Mouse (Mus musculus) heart, postnatal 4 days (tissue): ENCODE measurements around the gene Snrnp35. TPM values are rescaled to one million over a fixed set of nuclear protein-coding genes. Genes with fewer than 3 reads are reported as not detected.
"Not testable (repeated sequence)": the region's sequence is repeated elsewhere in the genome, so short reads cannot be mapped to it uniquely, and the experiment has no call there.

Experiments used
- DNase-seq: peaks from one replicate; pipeline ENCODE4 v3.0.0; 2021
- total RNA-seq, 2 experiments: library from RNA; stranded (reverse); gene quantifications; 2 replicates each; pipeline ENCODE4 v1.2.3; 2021

Gene Snrnp35
- 10 to 100 TPM; 19.3 to 23.5 TPM for total RNA-seq

DNA sequence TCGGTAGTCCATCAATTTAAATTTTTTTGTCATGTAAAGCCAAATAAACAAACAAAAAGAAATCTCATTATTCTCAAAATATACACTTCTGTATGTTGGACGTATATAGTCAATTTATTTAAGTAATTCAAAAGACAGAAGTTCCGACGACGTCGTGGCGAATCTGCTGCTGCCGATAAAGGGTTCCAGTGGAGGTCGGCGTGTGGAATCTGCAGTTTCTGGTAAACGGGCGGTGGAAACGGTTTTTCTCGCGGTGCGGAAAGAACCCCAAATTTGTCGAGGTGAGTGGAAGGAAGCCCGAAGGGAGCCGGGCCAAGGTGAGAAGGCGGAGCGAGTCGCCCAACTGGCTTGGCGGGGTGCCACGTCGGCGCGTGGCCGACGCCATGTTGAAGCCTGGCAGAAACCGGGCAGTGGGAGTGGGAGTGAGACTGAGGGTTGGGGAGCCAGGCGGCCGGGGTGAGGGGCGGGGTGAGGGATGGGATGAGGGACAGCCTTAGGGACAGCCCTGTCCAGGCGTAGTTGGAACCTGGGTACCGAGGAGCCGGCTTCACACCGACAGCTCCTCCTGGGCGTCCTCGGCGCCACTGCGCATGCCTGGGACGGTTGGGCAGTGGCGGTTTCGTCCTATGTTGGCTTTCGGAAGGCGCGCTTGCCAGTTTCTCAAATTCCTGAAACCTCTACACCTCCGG is at the start of gene Snrnp35:
Gene Snrnp35 (plus strand): TSS at position 169 of the 689 bp plus-strand sequence.
- DNase-seq = peak; percentile 94

DNA sequence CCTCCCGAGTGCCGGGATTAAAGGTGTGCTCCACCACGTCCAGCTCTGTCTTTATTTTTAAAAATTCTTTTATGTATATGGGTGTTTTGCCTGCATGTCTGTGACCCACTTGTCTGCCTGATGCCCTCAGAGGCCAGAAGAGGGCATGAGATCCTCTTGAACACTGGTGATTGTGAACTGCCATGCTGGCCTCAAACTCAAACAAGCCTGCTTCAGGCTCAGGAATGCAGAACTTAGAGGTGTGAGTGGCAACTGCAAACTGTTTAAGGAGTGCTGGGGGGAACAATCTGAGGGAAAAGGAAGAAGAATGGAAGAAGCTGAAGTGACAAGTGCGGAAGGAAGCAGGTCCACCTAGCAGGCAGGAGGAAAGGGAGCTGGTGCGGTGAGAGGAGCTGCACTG is 44.7 kb upstream of the Snrnp35 start:
- peak; percentile 51 for DNase-seq

- no peak for DNase-seq
These were observed 44.2 kb upstream of the Snrnp35 start for GRCm38 (mm10) chr5:124438746-124439145.

DNA sequence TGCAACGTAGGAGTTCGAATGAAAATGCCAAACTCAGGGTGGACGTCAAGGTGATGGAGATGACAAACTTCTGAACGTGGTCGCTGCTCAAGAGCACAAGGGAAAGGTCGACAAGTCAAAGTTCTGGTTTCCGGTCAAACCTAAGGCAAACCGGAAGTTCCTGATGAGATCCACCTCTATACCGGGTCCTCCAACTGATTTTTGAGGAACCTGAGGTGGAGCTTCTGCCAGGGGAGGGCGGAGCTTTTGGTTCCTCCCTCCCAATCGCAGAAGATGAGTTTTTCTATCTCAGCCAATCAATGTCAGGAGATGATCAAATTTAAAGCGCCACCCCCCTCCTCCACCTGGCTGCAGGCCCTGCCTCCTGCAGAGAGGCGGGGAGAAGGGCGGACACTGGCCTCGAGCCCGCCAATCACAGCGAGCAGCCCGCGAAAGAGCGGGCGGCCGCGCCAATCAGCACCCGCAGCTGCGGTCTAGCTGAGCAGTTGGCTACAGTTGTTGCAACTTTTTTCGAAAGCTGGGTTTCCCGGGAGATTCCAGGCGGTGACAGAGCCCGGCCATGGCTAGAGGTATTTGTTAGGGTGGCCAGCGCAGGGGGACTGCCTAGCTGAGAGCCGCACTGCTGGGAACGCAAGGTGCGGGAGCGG is 43.4 kb upstream of the Snrnp35 start, which contains the start of gene Kmt5a:
Gene Kmt5a (plus strand): TSS at position 484 of the 647 bp plus-strand sequence.
- peak; percentile 96 for DNase-seq

- DNase-seq = peak; percentile 74
These were observed 42.7 kb upstream of the Snrnp35 start for GRCm38 (mm10) chr5:124440094-124440701.

GRCm38 (mm10) chr5:124442628-124443027 is 40.3 kb upstream of the Snrnp35 start:
- no peak for DNase-seq

GRCm38 (mm10) chr5:124444208-124444607 is 38.7 kb upstream of the Snrnp35 start:
- DNase-seq = no peak

DNA sequence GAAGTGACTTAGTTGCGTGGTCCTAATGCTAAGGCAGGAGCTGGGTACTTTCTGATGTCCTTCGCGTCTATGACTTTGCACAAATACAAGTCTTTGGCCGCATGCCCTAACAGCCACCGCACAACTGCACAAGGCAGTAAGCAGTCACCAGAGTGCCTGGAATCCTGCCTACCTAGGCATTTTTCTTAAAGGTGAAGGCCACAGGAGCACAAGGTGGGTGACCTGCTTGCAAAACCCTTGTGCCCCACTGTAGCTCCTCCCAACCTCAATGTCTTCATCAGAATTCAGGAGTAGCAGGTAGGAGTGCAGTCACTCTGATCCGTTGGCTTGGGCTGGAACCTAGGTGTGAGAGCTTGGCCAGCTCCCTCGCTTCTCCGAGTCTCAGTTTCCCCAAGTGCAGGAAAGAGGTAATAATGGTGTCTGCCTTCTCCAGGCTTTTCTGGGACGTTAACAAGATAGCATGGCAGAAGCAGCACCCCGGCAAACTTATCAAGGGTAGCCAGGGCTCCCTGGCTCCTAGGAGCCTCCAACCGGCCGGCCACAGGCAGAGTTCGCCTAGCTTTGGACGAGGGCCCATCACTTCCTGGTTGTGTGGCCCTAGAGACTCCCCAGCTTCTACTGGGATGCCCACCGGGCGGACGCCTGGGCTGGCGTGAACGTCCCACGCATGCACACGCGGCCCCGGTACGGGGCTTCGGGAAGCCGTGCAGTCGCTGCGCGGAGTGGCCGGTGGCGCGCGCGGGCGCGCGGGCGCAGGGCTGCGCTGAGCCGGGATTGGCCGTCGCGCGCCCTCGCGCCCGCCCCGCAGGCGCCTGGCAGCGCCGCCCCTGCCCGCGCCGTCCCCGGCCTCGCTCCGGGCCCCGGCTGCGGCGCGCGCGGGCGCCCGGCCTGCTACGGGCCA is 38.0 kb upstream of the Snrnp35 start:
- peak; percentile 76 for DNase-seq

- peak; percentile 53 for DNase-seq
These were observed 37.2 kb upstream of the Snrnp35 start for GRCm38 (mm10) chr5:124445621-124446293.

DNA sequence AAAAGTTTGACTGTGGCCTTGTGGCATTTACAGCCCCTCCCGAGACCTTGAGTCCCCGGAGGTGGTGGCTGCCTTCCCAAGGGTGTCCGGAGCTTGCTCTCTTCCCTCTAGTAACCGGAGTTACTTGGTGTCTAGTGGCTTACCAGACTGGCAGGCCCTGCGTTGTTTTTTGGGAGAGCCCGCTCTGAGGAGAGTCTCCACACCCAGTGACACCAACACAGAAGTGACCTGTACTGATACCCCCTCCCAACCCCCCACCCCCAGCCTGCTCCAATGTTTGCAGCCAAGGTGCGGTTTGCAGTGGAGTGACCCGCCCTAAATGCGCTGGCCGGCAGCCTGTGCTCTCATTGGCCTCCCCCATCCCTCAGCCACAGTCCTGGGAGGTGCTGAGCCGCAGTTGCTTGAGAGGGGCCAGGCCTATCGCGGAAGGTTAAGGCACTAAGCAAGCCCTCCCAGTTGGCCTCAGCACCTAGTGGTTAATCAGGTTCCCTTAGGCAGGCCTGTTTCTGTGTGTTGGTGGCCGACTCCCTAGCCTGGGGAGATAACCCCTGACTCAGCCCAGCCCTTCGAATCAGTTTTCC is 36.5 kb upstream of the Snrnp35 start:
- DNase-seq = peak; percentile 81

DNA sequence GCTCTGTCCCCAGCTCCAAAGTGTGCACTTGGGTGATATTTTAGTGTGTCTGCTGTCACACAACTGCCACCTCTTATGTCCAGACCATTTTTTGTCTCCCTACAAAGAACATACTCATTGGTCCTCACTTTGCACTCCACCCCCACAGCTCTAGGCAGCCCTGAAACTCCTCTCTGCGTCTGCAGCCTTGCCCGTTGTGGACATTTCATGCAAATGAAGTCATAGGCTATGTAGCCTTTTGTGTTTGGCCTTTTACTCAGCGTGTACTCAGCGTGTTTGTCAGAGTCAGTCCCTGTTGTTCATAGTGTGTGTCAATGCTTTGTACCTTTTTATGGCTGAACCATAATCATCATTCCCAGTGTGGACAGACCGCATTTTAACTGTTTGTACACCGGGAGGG is 33.4 kb upstream of the Snrnp35 start:
- DNase-seq = peak; percentile 43

DNA sequence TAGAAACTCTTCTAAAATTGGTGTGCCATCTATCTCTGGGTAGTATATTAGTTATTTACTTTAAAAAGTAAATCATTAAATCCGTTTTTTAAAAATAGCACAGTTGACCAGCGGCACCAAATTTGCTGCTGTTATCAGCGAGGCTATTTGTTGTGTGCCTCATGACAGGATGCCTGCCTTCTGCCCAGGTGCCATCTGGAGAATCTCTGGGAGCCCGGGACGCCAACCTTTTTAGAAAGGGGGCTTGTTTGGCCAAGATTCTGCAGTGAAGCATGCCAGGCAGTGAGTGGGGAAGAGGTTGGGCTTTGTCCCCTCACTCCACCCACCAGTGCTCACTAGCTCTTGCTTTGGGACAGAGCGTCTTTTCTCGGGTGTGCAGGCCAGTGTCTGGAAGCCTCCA is 32.9 kb upstream of the Snrnp35 start:
- peak; percentile 50 for DNase-seq

- DNase-seq = no peak
These were observed 32.1 kb upstream of the Snrnp35 start for GRCm38 (mm10) chr5:124450641-124451340.

- DNase-seq = no peak
These were observed 30.3 kb upstream of the Snrnp35 start for GRCm38 (mm10) chr5:124452494-124453228.

DNA sequence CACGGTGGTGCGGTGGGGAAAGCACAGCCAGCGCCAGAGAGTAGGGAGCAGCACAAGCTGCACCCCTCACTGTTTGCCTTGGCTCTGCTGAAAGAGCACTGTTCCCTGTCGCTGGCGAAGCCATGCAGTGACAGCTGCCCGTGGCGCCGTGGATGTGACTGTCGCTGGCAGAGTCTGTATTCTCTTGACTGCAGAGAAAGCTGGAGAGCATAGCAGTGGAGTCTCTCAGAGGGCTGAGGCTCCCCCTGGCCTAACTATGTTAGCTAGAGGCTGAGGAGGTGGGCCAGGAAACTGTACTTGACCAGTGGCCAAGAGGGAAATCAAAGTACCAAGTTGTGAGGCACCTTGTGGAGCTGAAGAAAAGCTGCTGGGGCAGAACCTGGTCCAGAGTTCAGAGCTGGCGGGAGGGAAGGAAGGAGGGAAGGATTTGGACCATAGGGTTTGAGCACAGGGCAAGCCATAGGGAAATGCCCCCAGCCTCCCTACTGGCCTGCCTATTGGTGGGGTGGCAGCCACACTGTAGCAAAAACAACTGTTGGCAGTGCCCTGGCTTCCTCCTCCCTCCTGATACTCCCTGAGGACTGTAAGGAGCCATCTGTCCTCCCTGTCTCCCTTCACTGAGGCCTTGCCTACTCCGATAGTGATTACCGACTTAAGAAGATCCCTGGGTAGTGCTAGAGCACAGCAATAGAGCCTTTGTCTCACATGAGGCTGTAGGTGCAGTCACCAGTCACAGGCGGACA is 29.4 kb upstream of the Snrnp35 start:
- no peak for DNase-seq

DNA sequence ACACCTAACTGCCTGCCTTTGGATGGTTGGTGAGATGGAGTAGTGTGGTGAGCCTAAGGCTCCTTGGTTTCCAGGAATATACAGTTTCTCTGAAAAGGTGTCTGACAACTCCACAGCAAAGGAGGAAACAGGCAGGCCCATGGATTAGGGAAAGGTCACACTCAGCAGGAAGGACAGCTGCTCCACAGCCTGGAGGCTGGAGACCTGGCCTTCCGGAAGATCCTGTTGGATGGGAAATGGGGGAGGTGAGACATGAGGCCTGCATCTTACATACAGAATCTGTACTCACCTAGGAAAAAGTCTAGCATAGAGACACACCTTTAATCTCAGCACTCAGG is 28.9 kb upstream of the Snrnp35 start:
- no peak for DNase-seq

DNA sequence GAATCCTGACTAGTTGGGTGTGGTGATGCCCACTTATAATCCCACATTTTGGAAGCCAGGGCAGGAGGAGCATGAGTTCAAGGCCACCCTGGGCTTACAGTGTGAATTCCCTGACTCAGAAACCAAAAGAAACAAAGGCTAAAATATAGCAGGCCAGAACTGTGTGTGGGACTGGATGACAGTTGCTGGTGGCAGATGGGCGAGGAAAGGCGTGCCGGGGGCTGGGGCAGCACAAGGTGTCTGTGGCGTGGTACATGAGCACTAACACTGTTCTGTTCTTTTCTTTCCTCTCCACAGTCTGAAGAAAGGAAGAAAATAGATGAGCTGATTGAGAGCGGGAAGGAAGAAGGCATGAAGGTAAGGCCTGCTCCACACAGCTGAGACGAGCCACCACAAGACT is 26.2 kb upstream of the Snrnp35 start:
- DNase-seq = no peak

GRCm38 (mm10) chr5:124460922-124461321 is 22.0 kb upstream of the Snrnp35 start:
- DNase-seq = not testable (repeated sequence)

DNA sequence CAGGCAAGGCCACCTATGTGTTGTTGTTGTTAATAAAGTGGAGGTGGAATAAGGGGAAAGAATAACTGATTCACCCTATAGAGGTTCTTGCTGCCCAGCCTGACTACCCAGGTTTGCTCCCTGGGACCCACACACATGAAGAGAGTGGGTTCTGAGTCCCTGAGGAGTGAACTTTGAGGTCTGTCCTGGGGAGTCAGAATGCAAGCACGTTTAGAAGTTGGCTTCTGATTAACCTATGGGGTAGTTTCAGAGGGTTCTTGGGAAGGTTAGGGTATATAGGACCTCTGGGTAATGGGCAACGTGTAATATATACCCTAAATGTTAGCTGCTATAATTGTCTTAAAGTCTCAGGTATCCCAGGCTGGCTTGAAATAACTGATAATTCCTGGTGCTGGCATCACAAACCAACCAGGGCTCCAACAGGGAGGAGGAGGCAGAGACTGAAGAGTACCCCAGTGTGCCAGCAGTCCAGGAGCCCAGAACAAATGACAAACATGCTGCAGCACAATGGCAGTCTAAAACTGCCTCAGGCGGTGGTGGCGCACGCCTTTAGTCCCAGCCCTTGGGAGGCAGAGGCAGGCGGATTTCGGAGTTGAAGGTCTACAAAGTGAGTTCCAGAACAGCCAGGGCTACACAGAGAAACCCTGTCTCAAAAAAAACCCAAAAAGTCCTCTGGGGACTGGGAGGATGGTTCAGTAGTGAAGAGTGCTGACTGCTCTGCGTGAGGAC is 20.5 kb upstream of the Snrnp35 start:
- DNase-seq = no peak
